Mouse (Mus musculus) hindbrain, embryonic 14.5 days (tissue): ENCODE results near the gene Ckap5. TPM values are rescaled to one million over a fixed set of nuclear protein-coding genes. Genes with fewer than 3 reads are reported as not detected.

ENCODE experiments used
- polyA plus RNA-seq: library from polyadenylated mRNA; unstranded; fragments of >200 nt; fragmentation: Nextera tagmentation; extraction: Ambion mirVana; gene quantifications from 2 replicates; pipeline ENCODE4 v1.2.1, GENCODE M21; 2014

The Ckap5 gene
- polyA plus RNA-seq, 1 experiment from 2014 or later, result 124 TPM

Other genes starting within 250 kb of the Ckap5 start
- 143 and 155 TPM in 2 replicates for gene 1110051M20Rik, start 82.1 kb upstream of the Ckap5 start, polyA plus RNA-seq
- 4.1 and 4.5 TPM in 2 replicates for gene Lrp4, start 69.3 kb upstream of the Ckap5 start, polyA plus RNA-seq
- 0.09 and 0.12 TPM in 2 replicates for gene F2, start 109.7 kb downstream of the Ckap5 start, polyA plus RNA-seq
- gene Zfp408, start 123.0 kb downstream of the Ckap5 start, polyA plus RNA-seq, result 4.8 and 8.5 TPM in 2 replicates
- gene Arhgap1, start 123.1 kb downstream of the Ckap5 start, polyA plus RNA-seq, result 88.3 and 89.8 TPM in 2 replicates
- 36.7 and 43.4 TPM in 2 replicates for gene Atg13, start 183.8 kb downstream of the Ckap5 start, polyA plus RNA-seq
- gene Harbi1, start 184.1 kb downstream of the Ckap5 start, polyA plus RNA-seq, result 16.7 and 19.1 TPM in 2 replicates
- gene Ambra1, start 203.4 kb downstream of the Ckap5 start, polyA plus RNA-seq, result 20.8 and 22.2 TPM in 2 replicates